Mouse (Mus musculus) ES-Bruce4 (cell line): ENCODE results near the gene Ankrd11.

Source experiments
- CTCF ChIP-seq: IDR thresholded peaks from one replicate; pipeline ENCODE4 v1.8.1; 2011; ENCODE audit warnings: low read depth, low read length
- EP300 ChIP-seq: IDR thresholded peaks from 2 replicates; pipeline ENCODE4 v1.6.1; 2011; ENCODE audit warnings: low read depth, low read length; ENCODE audit not compliant: insufficient read depth
- POLR2A ChIP-seq: IDR thresholded peaks from one replicate; pipeline ENCODE4 v1.8.1; 2011; ENCODE audit warnings: low read length; ENCODE audit not compliant: insufficient read depth

DNA sequence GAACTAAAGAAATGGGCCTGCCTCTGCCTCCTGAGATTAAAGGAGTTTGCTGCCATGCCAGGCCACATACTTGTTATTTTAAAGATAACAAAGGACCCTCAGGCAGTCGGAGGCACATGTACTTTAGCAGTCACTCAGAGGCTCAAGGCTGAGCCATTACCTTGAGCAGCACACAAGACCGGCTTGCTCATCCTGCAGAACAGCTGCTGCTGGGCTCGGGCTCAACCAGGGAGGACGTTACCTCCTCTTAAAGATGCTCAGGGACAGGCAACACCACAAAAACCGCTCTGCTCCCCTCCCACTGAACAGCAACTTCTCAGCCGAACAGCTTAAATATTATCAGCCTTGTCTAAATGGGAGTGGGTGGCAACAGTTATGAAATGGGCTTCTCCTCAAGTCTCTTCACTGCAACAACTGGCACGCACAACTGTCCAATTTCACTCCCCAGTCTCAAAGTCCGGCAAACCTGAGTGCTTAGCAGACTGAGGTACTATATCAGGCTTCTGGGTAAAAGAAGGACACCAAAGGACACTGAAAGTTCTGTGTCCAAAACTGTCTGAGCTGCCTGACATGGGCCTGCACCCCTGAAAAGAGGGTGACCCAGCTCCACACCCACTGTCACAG is 140.1 kb downstream of the Ankrd11 start:
- TF ChIP-seq CTCF (no peak), POLR2A (no peak), EP300 (no peak)
